In the genomic region with DNA sequence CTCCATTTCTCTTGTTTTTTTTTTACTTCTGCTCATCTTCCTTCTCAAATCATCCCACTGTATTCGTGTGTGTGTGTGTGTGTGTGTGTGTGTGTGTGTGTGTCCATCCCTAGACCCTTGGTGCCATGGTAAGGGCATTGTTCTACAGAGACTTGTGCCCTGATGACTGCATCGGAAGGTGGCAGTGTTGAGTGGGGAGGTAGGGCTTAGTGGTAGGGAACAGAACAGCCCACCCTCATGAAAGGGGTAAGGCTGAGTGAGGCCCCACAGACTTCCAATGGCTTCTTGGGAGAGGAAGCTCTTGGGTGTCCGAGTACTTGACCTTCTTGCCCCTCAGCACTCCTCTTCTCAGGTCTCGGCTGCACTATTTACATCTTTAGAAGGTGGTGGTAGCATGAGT, we compare ENCODE assay signal across 17 mouse cellular contexts.
DNase-seq lines count a peak whose midpoint lies in the region; ATAC-seq and TF ChIP-seq lines count a peak whose summit lies in the region.
"Had no signal": no experiment of that assay in that cellular context is flagged by ENCODE, and none has a peak within 500 bp of the region (broad histone marks: within the 10 kb centered on the region; RNA-seq: fewer than 3 reads in every experiment).

No protein-coding gene starts in this region.

- peaks cover 75% of the 10 kb centered on the region for H3K4me1 ChIP-seq in forebrain, embryonic 10.5 days
- H3K4me1 ChIP-seq in forebrain, embryonic 16.5 days (replicated peaks; ENCODE audit: control insufficient read depth, insufficient read depth, low read length): peaks cover 23% of the 10 kb centered on the region
- H3K4me1 ChIP-seq in neural tube, embryonic 11.5 days (ENCODE audit: control insufficient read depth, insufficient read depth, low read length): peaks cover 40% of the 10 kb centered on the region
- peaks cover 33% of the 10 kb centered on the region for H3K4me1 ChIP-seq in neural tube, embryonic 15.5 days
- H3K4me1 ChIP-seq in embryonic facial prominence, embryonic 13.5 days: peaks cover 48% of the 10 kb centered on the region

- no peak overlapping the region for H3K9ac ChIP-seq in forebrain, embryonic 16.5 days (replicated peaks; ENCODE audit: low read depth, low read length)
- H3K9ac ChIP-seq in neural tube, embryonic 11.5 days (ENCODE audit: low read length): no peak overlapping the region
- H3K9ac ChIP-seq in neural tube, embryonic 15.5 days (replicated peaks): no peak overlapping the region
- H3K9ac ChIP-seq in embryonic facial prominence, embryonic 13.5 days: no peak overlapping the region
- H3K9ac ChIP-seq: forebrain, embryonic 13.5 days; liver, embryonic 14.5 days had no signal

- H3K9me3 ChIP-seq in forebrain, embryonic 10.5 days: 0 out of 2 replicates have a peak, but pooled peaks cover 2% of the 10 kb centered on the region
- no peaks in the 10 kb centered on the region for H3K9me3 ChIP-seq in forebrain, embryonic 16.5 days (ENCODE audit: control insufficient read depth, low read length)
- no peaks in the 10 kb centered on the region for H3K9me3 ChIP-seq in neural tube, embryonic 11.5 days (ENCODE audit: control insufficient read depth, low read length)
- no peaks in the 10 kb centered on the region for H3K9me3 ChIP-seq in neural tube, embryonic 15.5 days (replicated peaks)
- peaks cover 3% of the 10 kb centered on the region; the same call in 1 of the 2 replicates for H3K9me3 ChIP-seq in embryonic facial prominence, embryonic 13.5 days
- H3K9me3 ChIP-seq: forebrain, embryonic 13.5 days had no signal

- H3K27me3 ChIP-seq in forebrain, embryonic 10.5 days (ENCODE audit: poor library complexity, severe bottlenecking): peaks cover 5% of the 10 kb centered on the region; the same call in 1 of the 2 replicates
- no peaks in the 10 kb centered on the region for H3K27me3 ChIP-seq in forebrain, embryonic 16.5 days (replicated peaks; ENCODE audit: control insufficient read depth, insufficient read depth, low read length)
- H3K27me3 ChIP-seq in neural tube, embryonic 11.5 days (ENCODE audit: control insufficient read depth, insufficient read depth, low read length): no peaks in the 10 kb centered on the region
- no peaks in the 10 kb centered on the region for H3K27me3 ChIP-seq in neural tube, embryonic 15.5 days (replicated peaks)
- no peaks in the 10 kb centered on the region for H3K27me3 ChIP-seq in embryonic facial prominence, embryonic 13.5 days
- H3K27me3 ChIP-seq: forebrain, embryonic 13.5 days; Patski had no signal

- ATAC-seq in forebrain, embryonic 16.5 days: no peak
- no peak for ATAC-seq in neural tube, embryonic 11.5 days (ENCODE audit: insufficient read depth, low FRiP score, low TSS enrichment)
- no peak for ATAC-seq in neural tube, embryonic 15.5 days (ENCODE audit: low FRiP score)
- ATAC-seq in embryonic facial prominence, embryonic 13.5 days (ENCODE audit: insufficient number of reproducible peaks, insufficient read depth, low FRiP score, low TSS enrichment, low read depth): no peak
- ATAC-seq: forebrain, embryonic 13.5 days; hindbrain, postnatal 0 days; Patski had no signal

- H3K4me3 ChIP-seq in forebrain, embryonic 10.5 days: no peak overlapping the region
- no peak overlapping the region for H3K4me3 ChIP-seq in forebrain, embryonic 16.5 days (replicated peaks; ENCODE audit: low read length)
- no peak overlapping the region for H3K4me3 ChIP-seq in neural tube, embryonic 11.5 days (ENCODE audit: low read depth, low read length)
- no peak overlapping the region for H3K4me3 ChIP-seq in neural tube, embryonic 15.5 days (replicated peaks)
- H3K4me3 ChIP-seq in embryonic facial prominence, embryonic 13.5 days: no peak overlapping the region
- no peak overlapping the region for H3K4me3 ChIP-seq in gastrocnemius, adult 2 months
- H3K4me3 ChIP-seq: forebrain, embryonic 13.5 days had no signal

- intact Hi-C loops in gastrocnemius, adult 2 months (cut with DNase I): loop anchor here (5.0 kb wide), 1 partner anchor 38 kb away; no protein-coding TSS in a partner anchor

- TF ChIP-seq CTCF in gastrocnemius, adult 2 months (IDR thresholded peaks at IDR 0.05): no peak

- H3K27ac ChIP-seq in forebrain, embryonic 10.5 days: peak overlapping the region; percentile 73
- no peak overlapping the region for H3K27ac ChIP-seq in forebrain, embryonic 16.5 days (ENCODE audit: low read length)
- no peak overlapping the region for H3K27ac ChIP-seq in neural tube, embryonic 11.5 days (ENCODE audit: low read depth, low read length)
- H3K27ac ChIP-seq in neural tube, embryonic 15.5 days (replicated peaks): no peak overlapping the region
- H3K27ac ChIP-seq in embryonic facial prominence, embryonic 13.5 days: peak overlapping the region; percentile 68
- no peak overlapping the region; the same call in 1 of the 2 replicates for H3K27ac ChIP-seq in gastrocnemius, adult 2 months
- H3K27ac ChIP-seq: hindbrain, postnatal 0 days; liver, embryonic 14.5 days had no signal

- H3K4me2 ChIP-seq in forebrain, embryonic 16.5 days (ENCODE audit: low read length): no peak overlapping the region
- H3K4me2 ChIP-seq in neural tube, embryonic 11.5 days (ENCODE audit: low read depth): no peak overlapping the region
- H3K4me2 ChIP-seq in neural tube, embryonic 15.5 days: no peak overlapping the region
- H3K4me2 ChIP-seq in embryonic facial prominence, embryonic 13.5 days: no peak overlapping the region
- H3K4me2 ChIP-seq: forebrain, embryonic 13.5 days had no signal

- H3K36me3 ChIP-seq in forebrain, embryonic 10.5 days (replicated peaks): no peaks in the 10 kb centered on the region
- H3K36me3 ChIP-seq in forebrain, embryonic 16.5 days (ENCODE audit: control insufficient read depth, insufficient read depth): no peaks in the 10 kb centered on the region
- no peaks in the 10 kb centered on the region for H3K36me3 ChIP-seq in neural tube, embryonic 11.5 days (ENCODE audit: control insufficient read depth, insufficient read depth, low read length)
- no peaks in the 10 kb centered on the region for H3K36me3 ChIP-seq in neural tube, embryonic 15.5 days
- H3K36me3 ChIP-seq in embryonic facial prominence, embryonic 13.5 days: no peaks in the 10 kb centered on the region

- no peak for DNase-seq in forebrain, embryonic 10.5 days (ENCODE audit: extremely low spot score, low spot score)
- peak; percentile 14 for DNase-seq in neural tube, embryonic 11.5 days (ENCODE audit: low spot score)
- DNase-seq in cerebellum, adult 18-20 months: no peak
- no peak for DNase-seq in gastrocnemius, adult 2 months
- DNase-seq in right cerebral cortex, postnatal 25 days: no peak
- DNase-seq: cerebellum, adult 2 months; heart, postnatal 14 days; kidney, adult 18-20 months; lung, postnatal 14 days; midbrain, embryonic 14.5 days had no signal

- WGBS in forebrain, embryonic 10.5 days: 47% methylated on average over 4 of the region's 4 CpGs
- WGBS in forebrain, embryonic 16.5 days: 72% methylated on average over 4 of the region's 4 CpGs
- WGBS in neural tube, embryonic 11.5 days: 66% methylated on average over 4 of the region's 4 CpGs
- 56% methylated on average over 4 of the region's 4 CpGs for WGBS in neural tube, embryonic 15.5 days
- 41% methylated on average over 4 of the region's 4 CpGs for WGBS in embryonic facial prominence, embryonic 13.5 days

Comparison
In these comparisons a context has a peak if more than half of its experiments do, and no peak if none do; other contexts are left out.
1. H3K27ac ChIP-seq: peak in forebrain, embryonic 10.5 days (single experiment) and embryonic facial prominence, embryonic 13.5 days (single experiment); none in forebrain, embryonic 16.5 days (single experiment), neural tube, embryonic 11.5 days (single experiment), neural tube, embryonic 15.5 days (single experiment) and gastrocnemius, adult 2 months (single experiment).